Mouse (Mus musculus) MEL (cell line): ENCODE results near the gene Zdhhc7. TPM values are rescaled to one million over a fixed set of nuclear protein-coding genes. Genes with fewer than 3 reads are reported as not detected.

Experiments
- DNase-seq: peaks from one replicate; pipeline ENCODE4 v3.0.0; 2011; ENCODE audit warnings: low read depth, low spot score
- H3K27ac ChIP-seq: 2 replicates; pipeline ENCODE4 v1.5.1; 2012; ENCODE audit warnings: low read depth, mild to moderate bottlenecking, control low read depth, low read length, moderate library complexity; ENCODE audit not compliant: control insufficient read depth
- H3K27me3 ChIP-seq, 2 experiments: fragments of 150-350 bp in 1 of 2; sonication (generic) in 1 of 2; 2 replicates each; pipeline ENCODE4 v1.6.1; 2012; ENCODE audit warnings: low read length in 2 of 2, mild to moderate bottlenecking in 2 of 2, improper control_type of control experiment in 1 of 2, moderate library complexity in 1 of 2; ENCODE audit not compliant: insufficient read depth in 2 of 2, control insufficient read depth in 1 of 2
- H3K36me3 ChIP-seq, 2 experiments: 2 replicates each; pipeline ENCODE4 v1.6.1; 2012 to 2014; ENCODE audit warnings: low read length in 2 of 2, improper control_type of control experiment in 1 of 2, inconsistent platforms in 1 of 2, mild to moderate bottlenecking in 1 of 2; ENCODE audit not compliant: insufficient read depth in 2 of 2, control insufficient read depth in 1 of 2
- H3K4me1 ChIP-seq, 2 experiments: fragments of 150-350 bp in 1 of 2; sonication (generic) in 1 of 2; 2 replicates each; pipeline ENCODE4 v1.6.1; 2012; ENCODE audit warnings: low read length in 2 of 2, improper control_type of control experiment in 1 of 2, mild to moderate bottlenecking in 1 of 2; ENCODE audit not compliant: insufficient read depth in 2 of 2, control insufficient read depth in 1 of 2
- H3K4me3 ChIP-seq, 2 experiments: fragments of 150-350 bp in 1 of 2; sonication (generic) in 1 of 2; 2 replicates each; pipeline ENCODE4 v1.5.1; 2012; ENCODE audit warnings: low read depth in 2 of 2, low read length in 2 of 2, mild to moderate bottlenecking in 2 of 2, moderate library complexity in 2 of 2, control low read depth in 1 of 2, improper control_type of control experiment in 1 of 2; ENCODE audit not compliant: control insufficient read depth in 1 of 2, insufficient read depth in 1 of 2
- H3K79me2 ChIP-seq: 2 replicates; pipeline ENCODE4 v1.6.1; 2012; ENCODE audit warnings: mild to moderate bottlenecking, low read length, moderate library complexity; ENCODE audit not compliant: control insufficient read depth, poor library complexity, insufficient read depth
- H3K9ac ChIP-seq: 2 replicates; pipeline ENCODE4 v1.6.1; 2012; ENCODE audit warnings: low read depth, mild to moderate bottlenecking, control low read depth, low read length, moderate library complexity; ENCODE audit not compliant: control insufficient read depth, poor library complexity, severe bottlenecking
- H3K9me3 ChIP-seq: fragments of 150-350 bp; sonication (generic); replicated peaks from 2 replicates; pipeline ENCODE4 v1.6.1; 2012; ENCODE audit warnings: mild to moderate bottlenecking, low read length, improper control_type of control experiment, moderate library complexity; ENCODE audit not compliant: insufficient read depth
- BHLHE40 ChIP-seq: IDR thresholded peaks from 2 replicates; pipeline ENCODE4 v1.6.1; 2012; ENCODE audit warnings: low read depth, mild to moderate bottlenecking, inconsistent platforms, low read length, improper control_type of control experiment, borderline replicate concordance
- CHD2 ChIP-seq: IDR thresholded peaks from 2 replicates; pipeline ENCODE4 v1.6.1; 2011; ENCODE audit warnings: low read length, improper control_type of control experiment
- E2F4 ChIP-seq: IDR thresholded peaks from 2 replicates; pipeline ENCODE4 v1.6.1; 2011; ENCODE audit warnings: low read depth, low read length, improper control_type of control experiment, borderline replicate concordance
- ELF1 ChIP-seq: IDR thresholded peaks from 2 replicates; pipeline ENCODE4 v1.6.1; 2014; ENCODE audit warnings: low read depth, mild to moderate bottlenecking, inconsistent platforms, low read length, improper control_type of control experiment, moderate library complexity
- EP300 ChIP-seq, 2 experiments: IDR thresholded peaks; 2 replicates each; pipeline ENCODE4 v1.6.1; 2011; ENCODE audit warnings: improper control_type of control experiment in 2 of 2, low read length in 2 of 2, low read depth in 1 of 2, mild to moderate bottlenecking in 1 of 2
- ETS1 ChIP-seq: IDR thresholded peaks from 2 replicates; pipeline ENCODE4 v1.6.1; 2012; ENCODE audit warnings: low read depth, mild to moderate bottlenecking, inconsistent platforms, low read length, improper control_type of control experiment, moderate library complexity
- GATA1 ChIP-seq: IDR thresholded peaks from 2 replicates; pipeline ENCODE4 v1.6.1; 2011; ENCODE audit warnings: low read depth, low read length, improper control_type of control experiment
- HCFC1 ChIP-seq: IDR thresholded peaks from 2 replicates; pipeline ENCODE4 v1.6.1; 2012; ENCODE audit warnings: low read depth, mild to moderate bottlenecking, inconsistent platforms, low read length, improper control_type of control experiment, moderate library complexity
- JUND ChIP-seq: IDR thresholded peaks from 2 replicates; pipeline ENCODE4 v1.6.1; 2011; ENCODE audit warnings: low read depth, mild to moderate bottlenecking, improper control_type of control experiment, low read length
- KAT2A ChIP-seq: conservative IDR thresholded peaks from 2 replicates; pipeline ENCODE4 v1.6.1; 2012; ENCODE audit warnings: low read depth, low read length, improper control_type of control experiment, inconsistent platforms
- MAFK ChIP-seq: IDR thresholded peaks from 2 replicates; pipeline ENCODE4 v1.6.1; 2011; ENCODE audit warnings: low read depth, mild to moderate bottlenecking, low read length, improper control_type of control experiment, borderline replicate concordance
- MAX ChIP-seq: IDR thresholded peaks from 2 replicates; pipeline ENCODE4 v1.6.1; 2011; ENCODE audit warnings: low read length, improper control_type of control experiment
- MAZ ChIP-seq: IDR thresholded peaks from 2 replicates; pipeline ENCODE4 v1.6.1; 2012; ENCODE audit warnings: low read depth, mild to moderate bottlenecking, inconsistent platforms, low read length, improper control_type of control experiment
- MXI1 ChIP-seq: IDR thresholded peaks from 2 replicates; pipeline ENCODE4 v1.6.1; 2011; ENCODE audit warnings: mild to moderate bottlenecking, low read depth, low read length, improper control_type of control experiment
- MYC ChIP-seq: IDR thresholded peaks from 2 replicates; pipeline ENCODE4 v1.6.1; 2011; ENCODE audit warnings: low read depth, mild to moderate bottlenecking, low read length, improper control_type of control experiment, moderate library complexity
- NELFE ChIP-seq: IDR thresholded peaks from 2 replicates; pipeline ENCODE4 v1.6.1; 2011; ENCODE audit warnings: low read depth, low read length, improper control_type of control experiment
- NRF1 ChIP-seq: IDR thresholded peaks from 2 replicates; pipeline ENCODE4 v1.6.1; 2014; ENCODE audit warnings: low read depth, mild to moderate bottlenecking, inconsistent platforms, low read length, improper control_type of control experiment, moderate library complexity; ENCODE audit not compliant: poor library complexity, insufficient read depth, severe bottlenecking
- POLR2A ChIP-seq, 2 experiments: IDR thresholded peaks; 2 replicates each; pipeline ENCODE4 v1.6.1; 2011 to 2012; ENCODE audit warnings: low read length in 2 of 2, mild to moderate bottlenecking in 2 of 2, control low read depth in 1 of 2, improper control_type of control experiment in 1 of 2, low read depth in 1 of 2, moderate library complexity in 1 of 2; ENCODE audit not compliant: control insufficient read depth in 1 of 2, insufficient read depth in 1 of 2, poor library complexity in 1 of 2
- POLR2AphosphoS5 ChIP-seq: IDR thresholded peaks from 2 replicates; pipeline ENCODE4 v1.6.1; 2012; ENCODE audit warnings: low read depth, borderline replicate concordance, mild to moderate bottlenecking, inconsistent platforms, low read length, moderate library complexity, mixed read lengths
- RAD21 ChIP-seq: IDR thresholded peaks from 2 replicates; pipeline ENCODE4 v1.6.1; 2011; ENCODE audit warnings: mild to moderate bottlenecking, low read depth, low read length, improper control_type of control experiment
- RCOR1 ChIP-seq: IDR thresholded peaks from 2 replicates; pipeline ENCODE4 v1.6.1; 2012; ENCODE audit warnings: low read depth, mild to moderate bottlenecking, inconsistent platforms, low read length, improper control_type of control experiment
- SIN3A ChIP-seq: IDR thresholded peaks from 2 replicates; pipeline ENCODE4 v1.6.1; 2012; ENCODE audit warnings: low read length, improper control_type of control experiment, inconsistent platforms
- SMC3 ChIP-seq: IDR thresholded peaks from 2 replicates; pipeline ENCODE4 v1.6.1; 2011; ENCODE audit warnings: low read depth, low read length, improper control_type of control experiment
- TAL1 ChIP-seq: IDR thresholded peaks from 2 replicates; pipeline ENCODE4 v1.6.1; 2012; ENCODE audit warnings: mild to moderate bottlenecking, inconsistent platforms, low read length, moderate library complexity, mixed read lengths
- TCF12 ChIP-seq: IDR thresholded peaks from 2 replicates; pipeline ENCODE4 v1.6.1; 2014; ENCODE audit warnings: low read depth, mild to moderate bottlenecking, inconsistent platforms, low read length, improper control_type of control experiment, moderate library complexity
- UBTF ChIP-seq: IDR thresholded peaks from 2 replicates; pipeline ENCODE4 v1.6.1; 2012; ENCODE audit warnings: low read depth, mild to moderate bottlenecking, inconsistent platforms, low read length, improper control_type of control experiment, moderate library complexity, borderline replicate concordance; ENCODE audit not compliant: insufficient read depth
- ZC3H11A ChIP-seq: IDR thresholded peaks from 2 replicates; pipeline ENCODE4 v1.6.1; 2012; ENCODE audit warnings: low read depth, mild to moderate bottlenecking, inconsistent platforms, low read length, improper control_type of control experiment
- ZNF384 ChIP-seq: IDR thresholded peaks from 2 replicates; pipeline ENCODE4 v1.6.1; 2012; ENCODE audit warnings: low read depth, mild to moderate bottlenecking, inconsistent platforms, low read length, improper control_type of control experiment
- polyA plus RNA-seq, 2 experiments: library from polyadenylated mRNA; stranded (reverse) in 1 of 2; unstranded in 1 of 2; fragments of >175 nt in 1 of 2; fragments of >200 nt in 1 of 2; gene quantifications; 2 replicates each; pipeline versions ENCODE4 v1.2.1 to v1.2.4; 2012; ENCODE audit warnings: low replicate concordance in 2 of 2, low read depth in 1 of 2; ENCODE audit not compliant: insufficient read length in 2 of 2, insufficient read depth in 1 of 2, missing spikeins in 1 of 2
- total RNA-seq: library from RNA; depleted of rRNA; stranded (reverse); fragments of 300-350 nt; gene quantifications from 2 replicates; pipeline ENCODE4 v1.2.3, GENCODE M21; 2012

Zdhhc7 gene
- total and polyA plus RNA-seq, 3 experiments: 51.0 to 126 (median 54.4) TPM

DNA sequence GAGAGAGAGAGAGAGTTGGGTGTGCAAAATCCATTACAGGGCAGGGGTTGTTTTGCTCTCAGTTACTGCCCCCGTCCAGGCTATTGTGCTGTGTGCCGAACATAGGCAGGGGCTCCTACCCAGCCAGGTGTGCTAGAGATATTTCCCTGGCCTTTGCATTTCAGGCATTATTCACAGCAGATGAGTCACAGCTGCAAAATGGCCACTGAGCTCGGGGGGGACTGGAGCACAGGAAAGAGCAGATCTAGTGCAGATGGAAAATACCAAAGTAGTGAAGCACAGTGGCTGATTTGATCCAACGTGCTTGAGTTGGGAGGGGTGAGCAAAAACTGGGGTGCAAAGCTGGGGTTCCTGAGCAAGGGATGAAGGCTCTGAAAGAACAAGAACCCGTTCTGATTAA is 19.7 kb upstream of the Zdhhc7 start:
- Histone ChIP-seq H3K27me3 (0 out of 4 replicates have a peak, but pooled peaks cover 0 to 2% of the 10 kb centered on the region in 2 experiments), H3K4me1 (no peaks in the 10 kb centered on the region), H3K9ac (no peak overlapping the region), H3K79me2 (no peaks in the 10 kb centered on the region), H3K36me3 (no peaks in the 10 kb centered on the region), H3K27ac (no peak overlapping the region), H3K4me3 (no peak overlapping the region), H3K9me3 (no peaks in the 10 kb centered on the region)
- no peak for TF ChIP-seq HCFC1
- TF ChIP-seq RAD21: no peak
- no peak for TF ChIP-seq BHLHE40
- TF ChIP-seq TAL1: no peak
- TF ChIP-seq POLR2A (IDR thresholded peaks at IDR 0.05; ENCODE audit: control insufficient read depth in 1 of 2, insufficient read depth in 1 of 2, low read depth in 1 of 2, low read length in 2 of 2, poor library complexity in 1 of 2): no peak
- TF ChIP-seq CHD2: no peak
- no peak for TF ChIP-seq MAFK
- TF ChIP-seq ETS1: no peak
- TF ChIP-seq UBTF: no peak
- TF ChIP-seq SIN3A: no peak
- no peak for TF ChIP-seq ZNF384
- TF ChIP-seq ZC3H11A: no peak
- no peak for TF ChIP-seq NELFE
- TF ChIP-seq JUND: no peak
- TF ChIP-seq GATA1: no peak
- TF ChIP-seq NRF1: no peak
- TF ChIP-seq SMC3: no peak
- DNase-seq: no peak

DNA sequence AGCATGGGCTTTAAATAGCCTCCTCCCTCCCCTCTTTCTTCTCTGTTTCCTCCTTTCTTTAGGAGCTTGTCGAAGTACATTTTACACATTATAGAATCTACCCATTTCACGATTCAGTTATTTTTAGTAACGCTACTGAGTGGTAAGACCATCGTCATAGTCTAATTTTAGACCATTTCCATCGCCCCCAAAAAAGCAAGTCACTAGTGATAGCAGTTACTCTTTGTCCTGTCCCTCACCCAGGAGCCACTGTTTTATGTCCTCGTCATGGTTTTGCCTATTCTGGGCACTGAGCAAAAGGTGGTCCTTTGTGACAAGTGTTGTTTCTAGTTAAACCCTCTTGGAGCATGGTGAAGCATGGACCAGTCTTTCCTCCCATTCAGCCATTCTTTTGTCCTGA is 18.6 kb upstream of the Zdhhc7 start:
- Histone ChIP-seq H3K36me3 (no peaks in the 10 kb centered on the region), H3K27ac (no peak overlapping the region), H3K4me3 (no peak overlapping the region), H3K9me3 (no peaks in the 10 kb centered on the region), H3K79me2 (no peaks in the 10 kb centered on the region), H3K27me3 (0 out of 4 replicates have a peak, but pooled peaks cover 0 to 2% of the 10 kb centered on the region in 2 experiments), H3K9ac (no peak overlapping the region), H3K4me1 (no peaks in the 10 kb centered on the region)
- no peak for TF ChIP-seq POLR2AphosphoS5
- no peak for TF ChIP-seq TCF12
- no peak for TF ChIP-seq E2F4
- TF ChIP-seq MAX: no peak
- TF ChIP-seq MXI1: no peak
- no peak for TF ChIP-seq MAZ
- no peak for TF ChIP-seq JUND
- no peak for TF ChIP-seq MYC
- no peak for TF ChIP-seq NRF1
- TF ChIP-seq ELF1: no peak
- no peak for TF ChIP-seq TAL1
- TF ChIP-seq CHD2: no peak
- TF ChIP-seq EP300 (IDR thresholded peaks at IDR 0.05; ENCODE audit: low read depth in 1 of 2, low read length in 2 of 2): no peak
- TF ChIP-seq MAFK: no peak
- TF ChIP-seq RCOR1: no peak
- TF ChIP-seq KAT2A: no peak
- DNase-seq: no peak
